Mouse (Mus musculus) bone marrow, adult 2 months (tissue): ENCODE data around the gene Fpr1.

ENCODE experiments used
- CTCF ChIP-seq: fragments of 200-500 bp; IDR thresholded peaks from 2 replicates; pipeline ENCODE4 v1.5.1; 2011; ENCODE audit warnings: low read length, control low read depth; ENCODE audit not compliant: control insufficient read depth, insufficient read depth
- POLR2A ChIP-seq: fragments of 200-500 bp; IDR thresholded peaks from 2 replicates; pipeline ENCODE4 v1.6.1; 2011; ENCODE audit warnings: low read depth, mild to moderate bottlenecking, control low read depth, low read length, borderline replicate concordance; ENCODE audit not compliant: control insufficient read depth

GRCm38 (mm10) chr17:17883840-17884239, at the start of gene Fpr1:
- TF ChIP-seq POLR2A (no peak), CTCF (no peak)
